Mouse (Mus musculus): Measurements from ENCODE around the gene Acan. TPM values are rescaled to one million over a fixed set of nuclear protein-coding genes. Genes with fewer than 3 reads are reported as not detected.

Gene Acan
- polyA plus RNA-seq (2017; shearing (Covaris generic)), result under 1 TPM; 0.04 to 0.13 TPM

DNA sequence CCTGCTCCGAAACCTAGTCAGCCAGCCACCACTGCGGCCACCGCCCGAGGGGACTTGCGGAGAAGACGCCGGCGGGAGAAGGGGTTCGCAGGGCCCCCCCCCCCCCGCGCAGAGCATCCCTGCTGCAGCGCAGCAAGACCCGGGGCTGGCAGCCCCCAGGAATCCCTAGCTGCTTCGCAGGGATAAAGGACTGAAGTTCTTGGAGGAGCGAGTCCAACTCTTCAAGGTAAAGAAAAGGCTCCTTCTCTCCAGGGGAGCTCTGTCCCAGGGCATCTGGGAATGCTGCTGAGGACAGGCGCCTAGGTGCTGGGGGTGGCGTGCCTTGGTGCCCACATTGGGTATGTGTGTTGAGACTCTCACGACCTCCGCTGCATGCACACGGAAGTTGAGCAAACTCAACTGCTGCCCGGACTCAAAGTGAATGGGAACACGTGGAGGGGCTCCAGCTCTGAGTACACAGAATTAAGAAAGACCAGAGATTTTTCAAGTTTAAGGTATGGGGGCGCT is at the start of gene Acan:
Acan (plus strand) TSS at position 101 of the 507 bp plus-strand sequence.

DNA sequence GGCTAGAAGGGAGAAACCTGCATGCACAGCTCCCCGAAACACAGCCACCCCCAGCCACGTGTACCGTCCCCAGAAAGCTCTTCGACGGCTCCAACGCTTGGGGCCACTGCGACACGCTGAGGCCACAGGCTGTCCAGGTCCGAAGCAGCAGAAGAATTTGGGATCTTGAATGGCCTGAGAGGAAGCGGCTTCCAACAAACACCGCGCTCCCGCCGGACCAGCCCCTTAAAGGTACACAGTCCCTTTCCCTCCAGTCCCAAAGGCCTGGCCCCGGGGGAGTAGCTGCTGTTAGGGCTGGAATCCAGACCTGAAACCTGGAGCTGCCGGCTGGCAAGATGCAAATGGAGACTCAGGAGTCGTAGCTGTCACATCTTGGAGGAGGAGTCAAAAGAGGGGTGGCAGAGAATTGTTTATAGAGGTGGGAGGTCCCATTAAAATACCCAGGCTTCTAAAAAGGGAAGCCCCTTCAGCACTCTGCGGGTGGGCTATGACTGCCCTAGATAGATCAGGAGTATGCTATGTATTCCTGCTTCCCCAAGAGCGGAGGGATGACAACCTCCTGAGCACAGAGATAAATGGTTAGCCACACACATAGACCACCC is 77.7 kb downstream of the Acan start, which contains the start of gene Hapln3:
Hapln3 (minus strand) TSS at position 176 of the 602 bp plus-strand sequence.

GRCm38 (mm10) chr7:79148711-79149266 is 95.5 kb downstream of the Acan start, which contains the start of gene Mfge8:
Gene Mfge8 (minus strand): TSS chr7:79149060.

Other genes with a start within 250 kb of the Acan start
- gene Det1, start 206.2 kb upstream of the Acan start, polyA plus RNA-seq (2017; shearing (Covaris generic)), result 10 to 100 TPM; 20.4 to 26.8 TPM
- 10 to 100 TPM; 32.4 to 42.7 TPM for gene Aen, start 157.6 kb upstream of the Acan start, polyA plus RNA-seq (2017; shearing (Covaris generic))
- gene Isg20, start 140.1 kb upstream of the Acan start, polyA plus RNA-seq (2017; shearing (Covaris generic)), result 100 to 1,000 TPM in 1 of 2 experiments, 10 to 100 TPM in 1; 68.1 to 104 TPM
- 1 to 10 TPM in 1 of 2 experiments, under 1 TPM in 1; 0.24 to 2.2 TPM for gene Hapln3, start 77.5 kb downstream of the Acan start, polyA plus RNA-seq (2017; shearing (Covaris generic))
- 10 to 100 TPM; 19.5 to 30.7 TPM for gene Mfge8, start 95.6 kb downstream of the Acan start, polyA plus RNA-seq (2017; shearing (Covaris generic))
- 1 to 10 TPM; 7.5 to 8.1 TPM for gene Abhd2, start 219.7 kb downstream of the Acan start, polyA plus RNA-seq (2017; shearing (Covaris generic))

All from inflammation-experienced regulatory T-cells (primary cell).